Mouse (Mus musculus): ENCODE data around the gene Utp14a. TPM values are rescaled to one million over a fixed set of nuclear protein-coding genes. Genes with fewer than 3 reads are reported as not detected.

The Utp14a gene
- polyA plus RNA-seq, 1 experiment from 2014 or later: 19.1 TPM

- WGBS: 37% methylated on average over 3 of the region's 3 CpGs
- Histone ChIP-seq H3K27ac (no peak overlapping the region), H3K4me2 (no peak overlapping the region), H3K4me3 (no peak overlapping the region), H3K9me3 (no peaks in the 10 kb centered on the region), H3K36me3 (peaks cover 22% of the 10 kb centered on the region), H3K4me1 (replicated peaks) (no peaks in the 10 kb centered on the region), H3K27me3 (no peaks in the 10 kb centered on the region), H3K9ac (no peak overlapping the region)
- ATAC-seq (ENCODE audit: low FRiP score): no peak
These were observed 21.4 kb downstream of the Utp14a start for GRCm38 (mm10) chrX:48278103-48278502.

GRCm38 (mm10) chrX:48284386-48285005 is 27.8 kb downstream of the Utp14a start:
- H3K9me3 ChIP-seq: no peaks in the 10 kb centered on the region
- no peaks in the 10 kb centered on the region for H3K27me3 ChIP-seq
- WGBS: 16% methylated on average over 26 of the region's 37 CpGs
- peak overlapping the region; percentile 48 for H3K4me3 ChIP-seq
- H3K9ac ChIP-seq: peak overlapping the region; percentile 74
- peak overlapping the region; percentile 94 for H3K27ac ChIP-seq
- no peaks in the 10 kb centered on the region for H3K4me1 ChIP-seq (replicated peaks)
- H3K4me2 ChIP-seq: peak overlapping the region; percentile 56
- H3K36me3 ChIP-seq: peaks cover 8% of the 10 kb centered on the region
- peak; percentile 89 for ATAC-seq (ENCODE audit: low FRiP score)

- H3K4me2 ChIP-seq: peak overlapping the region; percentile 56
- 17% methylated on average over 29 of the region's 42 CpGs for WGBS
- H3K4me3 ChIP-seq: peak overlapping the region; percentile 48
- peak; percentile 89 for ATAC-seq (ENCODE audit: low FRiP score)
- H3K27ac ChIP-seq: peak overlapping the region; percentile 94
- H3K36me3 ChIP-seq: peaks cover 8% of the 10 kb centered on the region; the same call in 1 of the 2 replicates
- H3K9ac ChIP-seq: peak overlapping the region; percentile 74
- no peaks in the 10 kb centered on the region for H3K9me3 ChIP-seq
- H3K4me1 ChIP-seq (replicated peaks): no peaks in the 10 kb centered on the region
- H3K27me3 ChIP-seq: no peaks in the 10 kb centered on the region
These were observed 28.5 kb downstream of the Utp14a start for GRCm38 (mm10) chrX:48285006-48285650.

DNA sequence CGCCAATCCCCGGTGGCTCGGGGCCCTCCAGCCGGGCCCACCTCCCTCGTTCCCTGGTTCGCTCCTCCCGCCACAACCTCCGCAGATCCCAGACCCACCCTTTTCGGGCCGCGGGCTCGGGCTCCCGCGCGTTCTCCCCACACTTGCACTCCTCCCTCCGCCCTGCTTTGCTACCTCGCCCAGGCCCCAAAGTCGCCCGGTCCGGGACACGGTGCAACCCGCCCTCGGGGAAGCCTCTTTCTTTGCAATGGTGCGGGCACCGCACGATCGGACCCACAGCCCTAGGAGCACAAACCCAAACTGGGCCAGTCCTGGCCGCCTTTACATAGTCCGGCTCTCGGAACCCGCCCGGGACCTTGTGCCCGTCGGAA is 29.0 kb downstream of the Utp14a start:
- ATAC-seq (ENCODE audit: low FRiP score): peak; percentile 57
- Histone ChIP-seq H3K27me3 (no peaks in the 10 kb centered on the region), H3K4me3 (peak overlapping the region; percentile 48), H3K4me2 (peak overlapping the region; percentile 56), H3K36me3 (peaks cover 8% of the 10 kb centered on the region; the same call in 1 of the 2 replicates), H3K27ac (peak overlapping the region; percentile 77), H3K9ac (peak overlapping the region; percentile 65), H3K4me1 (replicated peaks) (no peaks in the 10 kb centered on the region), H3K9me3 (no peaks in the 10 kb centered on the region)
- WGBS: 9% methylated on average over 31 of the region's 34 CpGs

DNA sequence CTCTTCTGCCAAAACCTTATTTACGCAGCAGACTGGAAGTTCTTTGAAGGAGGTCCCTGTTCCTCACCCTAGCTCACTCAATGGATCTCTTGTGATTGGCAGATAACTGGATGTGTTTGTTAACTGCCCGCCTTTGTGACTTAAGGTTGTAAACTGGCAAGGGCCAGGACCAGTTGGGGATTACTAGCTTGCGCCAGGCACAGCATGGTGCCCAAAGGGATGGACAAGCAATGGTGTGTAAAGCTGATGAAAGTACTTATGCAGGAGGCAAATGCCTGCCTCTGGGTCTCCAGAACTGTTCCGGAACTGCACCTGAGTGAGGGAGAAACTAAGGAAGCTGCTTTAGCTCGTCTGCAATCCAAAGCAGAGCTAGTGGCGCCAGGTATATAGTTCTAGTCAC is 29.8 kb downstream of the Utp14a start:
- no peaks in the 10 kb centered on the region for H3K9me3 ChIP-seq
- no peak overlapping the region for H3K4me3 ChIP-seq
- no peak overlapping the region for H3K27ac ChIP-seq
- peak overlapping the region; percentile 56; the same call in 1 of the 2 replicates for H3K4me2 ChIP-seq
- 34% methylated on average over 6 of the region's 6 CpGs for WGBS
- H3K27me3 ChIP-seq: no peaks in the 10 kb centered on the region
- H3K4me1 ChIP-seq (replicated peaks): no peaks in the 10 kb centered on the region
- 0 out of 2 replicates have a peak, but pooled peaks cover 3% of the 10 kb centered on the region for H3K36me3 ChIP-seq
- H3K9ac ChIP-seq: no peak overlapping the region
- ATAC-seq (ENCODE audit: low FRiP score): no peak

DNA sequence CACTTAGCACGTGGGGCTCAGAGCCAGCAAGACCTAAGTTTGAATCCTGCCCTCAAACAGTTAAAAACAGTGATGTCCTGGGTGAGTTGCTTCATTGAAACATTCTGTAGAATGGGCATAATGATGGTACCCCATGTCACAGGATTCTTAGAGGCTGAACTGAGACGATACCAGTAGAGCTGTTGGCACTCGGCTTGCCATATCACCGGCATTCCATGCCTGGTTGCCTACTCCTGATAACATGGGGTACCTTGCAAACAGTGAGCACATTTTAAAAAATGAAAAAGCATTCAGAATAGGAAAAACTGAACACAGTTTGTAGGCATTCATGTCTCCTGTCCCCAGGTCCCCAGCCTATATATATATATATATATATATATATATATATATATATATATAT is 31.3 kb downstream of the Utp14a start:
- no peaks in the 10 kb centered on the region for H3K4me1 ChIP-seq (replicated peaks)
- WGBS: 82% methylated on average over 4 of the region's 4 CpGs
- no peak for ATAC-seq (ENCODE audit: low FRiP score)
- no peaks in the 10 kb centered on the region for H3K27me3 ChIP-seq
- no peak overlapping the region for H3K4me3 ChIP-seq
- no peak overlapping the region for H3K4me2 ChIP-seq
- H3K36me3 ChIP-seq: no peaks in the 10 kb centered on the region
- no peak overlapping the region for H3K9ac ChIP-seq
- no peak overlapping the region for H3K27ac ChIP-seq
- H3K9me3 ChIP-seq: no peaks in the 10 kb centered on the region

GRCm38 (mm10) chrX:48291413-48291812 is 34.8 kb downstream of the Utp14a start:
- Histone ChIP-seq H3K4me1 (replicated peaks) (no peaks in the 10 kb centered on the region), H3K27ac (no peak overlapping the region), H3K27me3 (no peaks in the 10 kb centered on the region), H3K36me3 (no peaks in the 10 kb centered on the region), H3K9me3 (no peaks in the 10 kb centered on the region), H3K9ac (no peak overlapping the region), H3K4me2 (no peak overlapping the region), H3K4me3 (no peak overlapping the region)
- no peak for ATAC-seq (ENCODE audit: low FRiP score)
- 35% methylated on average over 3 of the region's 3 CpGs for whole genome bisulfite sequencing

GRCm38 (mm10) chrX:48305356-48305755 is 48.7 kb downstream of the Utp14a start:
- WGBS: 86% methylated on average over 4 of the region's 4 CpGs
- Histone ChIP-seq H3K27me3 (peaks cover 5% of the 10 kb centered on the region; the same call in 1 of the 2 replicates), H3K27ac (no peak overlapping the region), H3K36me3 (no peaks in the 10 kb centered on the region), H3K4me1 (replicated peaks) (no peaks in the 10 kb centered on the region), H3K4me3 (no peak overlapping the region), H3K4me2 (no peak overlapping the region), H3K9ac (no peak overlapping the region), H3K9me3 (no peaks in the 10 kb centered on the region)
- ATAC-seq (ENCODE audit: low FRiP score): no peak

DNA sequence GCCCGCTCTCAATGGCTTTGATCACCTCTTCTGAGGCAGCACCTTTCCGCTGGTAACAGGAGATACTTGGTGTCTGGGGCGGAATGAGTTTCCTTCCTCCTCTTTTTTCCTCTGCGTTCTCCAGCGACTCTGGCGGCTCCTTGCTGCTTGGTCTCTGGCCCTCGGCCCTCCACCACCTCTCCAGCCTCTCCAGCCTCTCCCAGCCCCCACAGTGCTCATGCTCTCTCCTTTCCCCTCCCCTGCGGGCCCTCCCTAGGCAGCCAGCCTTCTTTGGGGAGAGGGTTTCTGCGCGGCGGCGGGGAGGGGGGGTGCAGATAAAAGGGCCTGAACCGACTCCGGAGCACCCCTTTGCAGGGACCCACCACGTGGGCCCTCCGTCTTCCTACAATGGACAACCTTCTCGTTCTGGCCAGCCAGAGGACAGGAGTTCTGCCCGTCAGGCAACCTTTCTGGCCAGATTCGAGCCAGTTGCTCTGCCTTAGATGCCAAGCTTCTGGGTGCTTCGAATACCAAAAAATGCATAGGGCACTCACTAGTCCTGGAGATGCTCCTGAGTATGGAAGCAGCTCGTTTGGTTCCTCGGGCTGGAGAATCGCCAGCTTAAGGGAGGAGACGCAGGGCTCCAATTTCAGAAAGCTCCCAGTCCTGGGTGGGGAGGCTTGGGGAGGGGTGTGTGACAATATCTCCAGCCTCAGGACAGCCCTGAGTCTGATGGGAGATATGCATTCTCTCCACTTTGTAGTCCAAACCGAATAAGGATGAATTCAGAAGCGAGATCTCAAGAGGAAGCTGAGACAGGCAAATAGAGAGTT is 54.2 kb downstream of the Utp14a start:
- ATAC-seq (ENCODE audit: low FRiP score): no peak
- 29% methylated on average over 26 of the region's 26 CpGs for WGBS

DNA sequence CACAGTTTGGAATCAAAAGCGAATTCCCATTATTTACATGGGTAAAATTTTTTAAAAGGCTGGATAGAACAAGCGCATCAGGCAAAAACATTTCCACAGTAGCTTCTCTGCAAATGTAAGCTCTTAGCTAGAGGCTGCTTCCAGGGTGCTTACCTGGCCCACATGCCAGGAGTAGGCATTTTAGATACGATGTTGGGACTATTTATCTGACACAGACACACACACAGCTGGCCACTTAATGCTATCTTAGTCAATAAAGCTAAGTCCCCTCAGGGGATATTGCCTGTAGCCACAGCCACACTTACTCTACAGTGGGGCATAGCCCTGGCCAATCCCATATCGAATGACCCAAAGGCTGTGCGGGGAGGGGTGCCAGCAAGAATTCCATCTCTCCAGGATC is 55.1 kb downstream of the Utp14a start:
- H3K36me3 ChIP-seq: no peaks in the 10 kb centered on the region
- H3K4me2 ChIP-seq: no peak overlapping the region
- H3K4me3 ChIP-seq: no peak overlapping the region
- no peak for ATAC-seq (ENCODE audit: low FRiP score)
- no peaks in the 10 kb centered on the region for H3K9me3 ChIP-seq
- H3K27ac ChIP-seq: no peak overlapping the region
- H3K4me1 ChIP-seq (replicated peaks): peaks cover 7% of the 10 kb centered on the region; the same call in 1 of the 2 replicates
- H3K27me3 ChIP-seq: peaks cover 28% of the 10 kb centered on the region
- WGBS: 85% methylated on average over 5 of the region's 5 CpGs
- H3K9ac ChIP-seq: no peak overlapping the region

More for the DNA sequence above, 54.2 kb downstream of the Utp14a start:
- Histone ChIP-seq H3K27ac (no peak overlapping the region), H3K9me3 (no peaks in the 10 kb centered on the region), H3K36me3 (no peaks in the 10 kb centered on the region), H3K9ac (no peak overlapping the region), H3K4me2 (peak overlapping the region; percentile 48), H3K27me3 (peaks cover 20% of the 10 kb centered on the region), H3K4me3 (peak overlapping the region; percentile 14; the same call in 1 of the 2 replicates), H3K4me1 (replicated peaks) (peaks cover 7% of the 10 kb centered on the region; the same call in 1 of the 2 replicates)

DNA sequence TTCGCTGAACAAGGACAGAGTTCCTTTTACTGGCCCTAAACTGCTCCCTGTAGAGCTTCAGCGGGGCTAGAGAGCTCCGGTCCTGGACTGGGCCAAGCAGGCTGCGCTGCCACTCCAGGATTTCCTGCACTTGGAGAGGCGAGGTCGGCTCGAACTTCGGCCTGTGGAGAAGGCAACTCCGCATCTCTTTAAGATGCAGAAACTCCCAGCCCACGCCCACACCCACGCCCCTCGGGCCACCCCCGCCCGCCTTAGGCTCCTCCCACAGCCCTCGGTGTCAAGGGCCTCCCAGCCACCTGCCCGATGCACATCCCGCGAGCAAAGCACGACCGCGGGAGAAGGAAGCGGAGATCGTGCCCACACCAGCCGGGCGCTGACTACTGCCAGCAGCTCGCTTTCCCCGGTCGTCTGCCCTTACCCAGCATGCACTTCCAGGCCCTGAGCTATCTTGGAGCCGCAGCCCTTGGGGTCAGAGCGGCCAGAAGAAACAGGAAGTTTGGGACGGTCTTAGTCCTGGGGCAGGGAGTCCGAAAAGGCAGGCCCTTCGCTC is 57.9 kb downstream of the Utp14a start:
- peak overlapping the region; percentile 49 for H3K9ac ChIP-seq
- WGBS: 15% methylated on average over 32 of the region's 33 CpGs
- H3K9me3 ChIP-seq: no peaks in the 10 kb centered on the region
- H3K36me3 ChIP-seq: no peaks in the 10 kb centered on the region
- H3K4me1 ChIP-seq (replicated peaks): peaks cover 7% of the 10 kb centered on the region; the same call in 1 of the 2 replicates
- peak; percentile 80 for ATAC-seq (ENCODE audit: low FRiP score)
- peaks cover 46% of the 10 kb centered on the region for H3K27me3 ChIP-seq
- H3K27ac ChIP-seq: no peak overlapping the region
- peak overlapping the region; percentile 61 for H3K4me2 ChIP-seq
- peak overlapping the region; percentile 44 for H3K4me3 ChIP-seq

DNA sequence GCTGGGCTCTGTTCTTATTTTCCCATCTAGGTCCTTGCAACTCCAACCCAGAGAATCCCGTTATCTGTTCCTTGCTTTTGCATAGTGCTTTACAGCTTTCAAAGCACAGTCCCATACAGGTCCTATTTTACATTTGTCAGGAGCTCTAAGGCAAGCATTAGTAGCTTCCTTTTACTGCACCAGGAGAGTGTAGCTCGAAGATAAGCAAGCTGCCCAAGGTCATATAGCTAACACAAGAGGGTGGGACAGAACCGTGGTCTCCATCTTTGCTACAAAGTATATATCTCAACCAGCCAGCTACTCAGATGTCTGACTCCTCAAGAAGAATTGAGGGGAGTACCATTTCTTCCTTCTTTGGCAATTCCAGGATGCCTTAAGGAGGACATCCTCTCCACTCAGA is 60.8 kb downstream of the Utp14a start:
- Histone ChIP-seq H3K27ac (no peak overlapping the region), H3K4me1 (replicated peaks) (0 out of 2 replicates have a peak, but pooled peaks cover 7% of the 10 kb centered on the region), H3K27me3 (peaks cover 34% of the 10 kb centered on the region), H3K4me3 (no peak overlapping the region), H3K9me3 (no peaks in the 10 kb centered on the region), H3K4me2 (no peak overlapping the region), H3K9ac (no peak overlapping the region), H3K36me3 (no peaks in the 10 kb centered on the region)
- no peak for ATAC-seq (ENCODE audit: low FRiP score)
- WGBS: 69% methylated on average over 3 of the region's 3 CpGs

All from hindbrain, embryonic 13.5 days (tissue).